Mouse (Mus musculus): ENCODE results near the gene Gata2.

The Gata2 gene

DNA sequence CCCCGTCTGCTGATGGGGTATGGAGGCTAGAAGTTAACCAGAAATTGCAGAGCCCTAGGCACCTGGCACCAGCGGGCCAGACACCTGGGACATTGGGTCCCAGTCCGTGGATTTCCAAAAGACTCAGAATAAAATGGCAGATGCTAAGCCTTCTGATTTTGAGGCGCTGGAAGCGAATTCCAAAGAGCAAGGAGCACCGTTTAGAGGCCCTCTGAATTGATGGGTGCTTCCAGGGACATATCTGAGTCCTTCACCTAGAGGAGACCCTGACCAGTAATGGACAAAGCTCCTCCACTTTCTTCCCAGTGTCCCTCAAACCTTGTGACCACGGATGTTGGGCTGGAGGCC lies 1.3 kb downstream of the Gata2 start:
- DNase-seq (ENCODE audit: low spot score) = no peak

GRCm38 (mm10) chr6:88196054-88196732 lies 2.5 kb downstream of the Gata2 start:
- DNase-seq (ENCODE audit: low spot score) = peak; percentile 31

GRCm38 (mm10) chr6:88196733-88197312 lies 3.1 kb downstream of the Gata2 start:
- peak; percentile 38 for DNase-seq (ENCODE audit: low spot score)

- DNase-seq (ENCODE audit: low spot score) = peak; percentile 46
These were observed 3.8 kb downstream of the Gata2 start for GRCm38 (mm10) chr6:88197313-88198069.

DNA sequence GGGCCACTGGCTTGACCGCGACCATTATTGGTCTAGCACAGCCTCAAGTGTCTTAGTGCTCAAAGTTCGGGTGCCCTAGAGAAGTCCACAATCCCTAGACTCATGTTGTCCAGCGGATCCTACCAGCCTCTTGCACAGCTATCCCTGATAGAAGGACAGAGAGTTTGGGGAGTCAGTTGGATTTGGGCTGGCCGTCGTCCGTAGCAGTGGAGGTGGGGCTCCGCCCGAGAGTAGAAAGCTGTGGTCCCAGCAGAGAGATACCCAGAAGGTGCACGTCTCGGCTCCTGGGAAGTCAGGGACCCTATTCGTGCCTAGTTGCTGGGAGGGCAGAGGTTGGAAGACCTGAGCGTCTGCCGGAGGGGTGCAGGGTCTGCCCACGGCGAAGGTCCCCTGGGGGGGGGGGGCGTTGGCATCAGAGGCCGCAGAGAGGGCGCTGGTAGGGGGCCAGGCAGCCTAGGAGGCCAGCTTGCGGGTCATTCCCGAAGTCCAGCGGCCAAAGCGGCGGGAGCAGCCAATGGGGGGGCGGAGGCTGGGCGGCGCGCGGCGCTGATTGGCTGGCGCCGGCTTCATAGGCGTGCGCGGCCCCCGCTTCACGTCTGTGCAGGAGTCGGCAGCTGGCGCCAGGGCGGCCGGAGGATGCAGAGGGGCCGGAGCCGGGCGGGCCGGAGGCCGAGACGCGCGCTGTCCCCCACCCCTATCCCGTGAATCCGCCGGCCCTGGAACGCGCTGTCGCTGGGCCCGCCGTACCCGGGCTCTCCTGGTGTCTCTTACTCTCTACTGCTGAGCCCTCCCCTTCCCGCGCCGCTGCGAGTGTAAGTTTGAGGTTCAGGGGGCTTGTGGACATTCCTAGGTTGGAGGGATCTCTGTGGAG lies 4.6 kb downstream of the Gata2 start:
- DNase-seq (ENCODE audit: low spot score) = peak; percentile 94

GRCm38 (mm10) chr6:88199001-88199717 lies 5.5 kb downstream of the Gata2 start:
- peak; percentile 37 for DNase-seq (ENCODE audit: low spot score)

- peak; percentile 48 for DNase-seq (ENCODE audit: low spot score)
These were observed 6.3 kb downstream of the Gata2 start for GRCm38 (mm10) chr6:88199718-88200692.

- peak; percentile 29 for DNase-seq (ENCODE audit: low spot score)
These were observed 7.3 kb downstream of the Gata2 start for GRCm38 (mm10) chr6:88200693-88201609.

GRCm38 (mm10) chr6:88201926-88202700 lies 8.4 kb downstream of the Gata2 start:
- DNase-seq (ENCODE audit: low spot score) = peak; percentile 24

GRCm38 (mm10) chr6:88202921-88203690 lies 9.4 kb downstream of the Gata2 start:
- DNase-seq (ENCODE audit: low spot score) = peak; percentile 71

DNA sequence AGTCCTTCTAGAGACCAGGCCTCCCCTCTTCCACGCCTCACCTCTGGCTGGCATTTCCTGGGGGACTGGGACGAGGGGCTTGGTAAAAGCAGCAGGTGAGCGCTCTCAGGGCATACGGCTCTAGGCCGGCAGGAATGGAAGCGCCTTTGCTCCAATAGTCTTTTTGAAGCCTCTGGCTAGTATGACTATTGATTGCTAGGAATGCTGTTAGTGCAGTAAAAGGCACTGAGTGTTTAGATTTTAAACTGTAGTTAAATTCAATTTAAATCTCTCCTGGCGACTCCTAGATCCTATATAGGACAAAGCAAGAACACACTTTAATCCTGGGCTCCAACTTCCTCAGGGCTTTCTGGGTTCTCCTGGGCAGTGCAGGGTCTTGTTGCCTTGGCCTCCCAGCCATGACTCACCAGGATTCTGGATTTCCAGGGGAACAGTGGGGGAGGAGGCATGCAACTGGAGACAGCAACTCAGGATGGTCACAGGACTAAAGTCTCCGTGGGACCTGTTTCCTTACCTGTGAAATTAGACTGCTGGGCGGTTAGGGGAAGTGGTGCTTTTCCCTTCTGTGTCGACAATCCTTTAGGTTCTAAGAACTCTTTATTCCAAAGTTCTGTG lies 10.2 kb downstream of the Gata2 start:
- peak; percentile 68 for DNase-seq (ENCODE audit: low spot score)

- peak; percentile 64 for DNase-seq (ENCODE audit: low spot score)
These were observed 11.1 kb downstream of the Gata2 start for GRCm38 (mm10) chr6:88204531-88205385.

DNA sequence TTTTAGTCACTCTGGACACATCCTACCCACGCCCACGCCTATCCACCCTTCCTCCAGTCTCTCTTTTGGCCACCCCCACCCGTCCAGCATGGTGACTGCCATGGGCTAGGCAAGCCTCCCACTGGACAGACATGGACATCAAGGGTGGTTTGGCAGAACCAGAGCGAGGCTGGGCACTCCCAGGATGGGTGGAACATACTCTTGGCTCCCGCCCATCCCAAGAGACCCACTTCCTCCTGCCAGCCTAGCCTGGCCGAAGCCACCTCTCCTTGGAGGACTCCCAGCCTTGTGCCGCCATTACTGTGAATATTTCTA lies 11.7 kb downstream of the Gata2 start:
- DNase-seq (ENCODE audit: low spot score) = peak; percentile 88

DNA sequence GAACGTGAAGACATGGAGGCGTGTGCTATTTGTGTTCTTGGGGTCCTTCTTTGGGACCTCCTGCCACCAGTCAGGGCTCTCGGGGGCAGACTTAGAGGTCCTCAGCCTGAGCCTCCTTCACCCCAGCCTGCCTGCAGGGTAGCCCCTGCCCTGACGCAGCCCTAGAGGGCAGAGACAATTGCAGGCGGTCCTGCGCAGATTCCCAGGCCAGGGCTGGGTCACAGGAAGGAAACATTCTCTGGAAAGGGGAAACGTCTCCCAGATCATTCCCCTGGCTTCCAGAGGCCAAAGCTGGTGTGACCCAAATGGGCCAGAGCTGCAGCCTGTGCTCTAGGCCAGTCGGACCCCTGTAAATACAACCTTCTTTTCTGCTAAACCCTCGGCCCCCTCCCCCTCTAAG lies 12.2 kb downstream of the Gata2 start:
- DNase-seq (ENCODE audit: low spot score) = no peak

DNA sequence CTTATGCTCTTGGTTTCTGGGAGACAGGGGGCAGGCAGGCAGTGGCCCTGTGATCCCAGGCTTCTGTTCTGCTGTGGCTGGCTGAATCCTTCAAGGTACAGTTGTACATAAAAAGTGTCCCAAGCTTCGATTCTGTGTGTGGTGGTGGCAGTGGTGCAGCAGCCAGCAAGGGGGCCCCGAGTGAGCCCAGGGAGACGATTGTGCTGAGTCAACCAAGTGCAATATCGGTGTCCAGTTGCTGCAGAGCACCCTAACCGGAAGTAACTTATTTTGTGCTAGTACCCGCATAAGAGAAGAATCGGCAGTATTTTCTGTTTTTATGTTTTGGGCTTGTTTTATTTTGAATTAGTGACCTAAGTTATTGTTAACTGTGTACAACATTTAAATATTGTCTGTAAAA lies 12.9 kb downstream of the Gata2 start:
- DNase-seq (ENCODE audit: low spot score) = peak; percentile 11

DNA sequence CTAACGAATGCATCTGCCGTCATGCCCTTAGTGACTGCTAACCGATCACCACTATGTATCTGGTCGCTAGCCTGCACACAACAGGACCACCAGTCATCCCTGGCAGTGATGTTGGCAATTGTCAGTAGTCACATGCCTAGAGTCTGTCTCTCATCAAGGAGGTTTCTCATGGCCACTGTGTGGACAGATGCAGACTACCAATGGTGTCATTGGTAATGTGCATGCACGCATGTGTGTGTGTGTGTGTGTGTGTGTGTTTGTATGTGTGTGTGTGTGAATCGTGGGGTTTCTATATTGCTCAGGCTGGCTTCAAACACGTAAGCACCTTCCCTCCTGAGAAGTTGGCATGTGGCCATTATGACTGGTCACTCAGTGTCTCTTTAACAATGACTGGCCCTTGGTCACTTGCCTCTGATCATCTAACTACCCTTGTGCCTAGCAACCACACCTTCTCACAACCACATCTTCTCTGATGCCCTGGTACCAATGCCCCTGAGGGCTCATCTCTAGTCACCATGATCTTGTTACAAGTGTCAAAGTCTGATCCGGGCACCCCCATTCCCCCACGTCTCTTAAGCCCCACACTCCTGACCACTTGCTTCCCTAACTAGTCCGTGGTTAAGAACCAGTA lies 13.8 kb downstream of the Gata2 start:
- peak; percentile 49 for DNase-seq (ENCODE audit: low spot score)
